Mouse (Mus musculus): Measurements from ENCODE around the gene Plod3.

DNA sequence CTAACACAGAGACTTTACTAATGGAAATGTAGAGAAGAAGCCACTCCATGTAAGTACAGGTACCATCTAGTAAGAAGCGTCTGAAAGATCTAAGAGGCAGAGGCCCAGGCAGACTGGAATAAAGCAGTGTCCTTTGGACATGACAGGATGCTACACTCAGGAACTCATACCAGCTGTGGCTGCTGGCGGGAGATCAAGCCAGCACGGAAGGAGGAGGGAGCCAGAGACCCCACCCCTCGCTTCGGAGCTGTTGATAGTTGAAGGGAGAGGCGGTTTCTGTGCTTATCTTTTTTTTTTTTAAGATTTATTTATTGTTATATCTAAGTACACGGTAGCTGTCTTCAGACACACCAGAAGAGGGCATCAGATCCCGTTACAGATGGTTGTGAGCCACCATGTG, 20.5 kb downstream of the Plod3 start:
- TF ChIP-seq POLR2A (IDR thresholded peaks at IDR 0.05; ENCODE audit: low read depth, low read length) (no peak), CTCF (IDR thresholded peaks at IDR 0.05; ENCODE audit: borderline replicate concordance, insufficient read depth, low read length) (no peak)

All from embryonic fibroblast, embryonic 13.5 days (primary cell).